Mouse (Mus musculus) gastrocnemius, postnatal 4 days (tissue): ENCODE measurements around the gene Zfp51. TPM values are rescaled to one million over a fixed set of nuclear protein-coding genes. Genes with fewer than 3 reads are reported as not detected.
A peak's percentile ranks its signal among the peaks of the same experiment; 100 is the strongest.
"Not testable (repeated sequence)": the region's sequence is repeated elsewhere in the genome, so short reads cannot be mapped to it uniquely, and the experiment has no call there.

Source experiments
- DNase-seq, 2 experiments: peaks; one replicate each; pipeline ENCODE4 v3.0.0; 2021 to 2022; ENCODE audit warnings: low spot score in 2 of 2, mixed read lengths in 2 of 2
- long read RNA-seq, 2 experiments: library from polyadenylated mRNA; stranded (forward); transcript quantifications; one replicate each; pipeline ENCODE4 v2.0.0; 2021
- total RNA-seq, 2 experiments: library from RNA; stranded (reverse); gene quantifications; 2 replicates each; pipeline ENCODE4 v1.2.3; 2021

Zfp51 gene
- 1 to 10 TPM; 4.9 to 5.6 TPM for total RNA-seq
- long read RNA-seq, experiment 1, transcript Zfp51-201 (5 exons, 2,574 nt): major isoform, 9 of 12 reads
- long read RNA-seq, experiment 1, partial matches to known transcripts: 1 of 12 reads
- long read RNA-seq, experiment 1, other reads (novel, unspliced or antisense): 2 of 12 reads
- long read RNA-seq, experiment 2, transcript Zfp51-201 (5 exons, 2,574 nt): major isoform, 6 of 8 reads
- long read RNA-seq, experiment 2, partial matches to known transcripts: 2 of 8 reads
- long read RNA-seq, experiment 2, other reads (novel, unspliced or antisense): 0 of 8 reads

DNA sequence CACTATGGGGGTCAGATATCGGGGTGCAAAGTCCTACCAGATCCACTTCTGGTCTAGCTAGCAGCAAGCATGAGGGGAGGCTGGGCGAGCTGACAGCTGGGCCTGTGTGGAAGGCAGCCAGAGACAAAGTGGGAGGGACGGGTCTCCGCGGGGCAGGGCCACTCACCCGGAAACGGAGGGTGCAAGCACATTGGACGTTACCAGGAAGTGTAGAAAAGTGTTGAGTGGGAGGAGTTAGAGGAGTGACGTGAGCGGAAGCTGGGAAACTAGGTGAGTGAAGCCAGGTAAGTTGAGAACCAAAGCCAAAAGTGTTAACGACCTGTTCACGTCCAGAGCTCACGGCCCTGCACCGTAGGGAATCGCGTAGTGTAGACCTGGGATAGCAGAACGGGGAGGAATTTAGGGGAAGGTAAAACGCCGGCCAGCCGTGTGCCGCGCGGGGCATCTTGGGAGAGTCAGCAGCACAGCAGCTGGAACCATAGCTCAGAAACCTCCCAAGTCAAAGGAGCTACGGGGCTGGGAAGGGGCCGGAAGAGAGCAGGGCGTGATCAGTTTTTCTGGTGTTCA, at the start of gene Zfp51:
Gene Zfp51 (plus strand): TSS at position 237 of the 567 bp plus-strand sequence.
- DNase-seq: peak; percentile 83 to 92

DNA sequence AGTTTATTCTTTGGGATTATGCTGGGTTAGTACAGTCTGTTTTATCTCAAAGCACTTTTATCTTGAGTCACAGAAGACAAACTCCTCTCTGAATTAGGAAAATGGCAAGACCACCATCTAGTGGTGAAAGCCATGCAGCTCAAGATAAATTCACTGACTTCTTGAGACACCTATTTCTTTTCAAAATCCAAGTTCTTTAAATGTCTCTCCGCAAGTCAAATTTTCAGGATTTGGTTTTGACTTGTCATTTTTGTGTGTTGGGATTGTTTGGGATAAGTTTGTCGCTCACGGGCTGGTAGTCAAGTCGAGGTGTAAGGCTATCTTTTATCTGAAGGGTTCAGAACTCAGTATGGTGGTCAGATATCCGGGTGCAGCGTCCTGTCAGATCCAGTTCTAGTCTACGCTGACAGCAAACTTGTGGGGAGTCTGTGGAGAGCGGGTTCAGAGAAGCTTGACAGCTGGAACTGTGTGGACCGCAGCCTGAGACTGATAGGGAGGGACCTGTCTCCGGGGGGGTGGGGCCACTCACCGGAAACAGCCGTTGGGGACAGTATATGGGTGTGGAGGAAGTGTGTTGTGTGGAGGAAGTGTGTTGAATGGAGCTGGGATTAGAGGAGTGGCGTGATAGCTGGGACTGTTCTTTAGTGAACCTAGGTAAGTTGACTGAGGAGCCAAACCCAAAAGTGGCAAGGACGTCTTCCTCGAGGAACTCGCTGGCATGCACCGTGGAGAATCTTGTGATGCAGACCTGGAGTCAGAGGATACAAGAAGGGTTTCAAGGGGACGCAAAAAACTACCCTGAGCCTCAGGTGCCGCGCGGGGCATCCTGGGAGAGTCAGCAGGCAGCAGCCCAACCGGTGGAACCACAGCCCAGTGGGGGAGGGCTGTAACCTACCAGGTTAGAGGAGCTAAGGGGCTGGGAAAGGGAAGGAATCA, 27.2 kb upstream of the Zfp51 start, which contains the start of gene Zfp54:
Gene Zfp54 (plus strand): TSS at position 564 of the 936 bp plus-strand sequence.
- peak; percentile 35 to 65 for DNase-seq

DNA sequence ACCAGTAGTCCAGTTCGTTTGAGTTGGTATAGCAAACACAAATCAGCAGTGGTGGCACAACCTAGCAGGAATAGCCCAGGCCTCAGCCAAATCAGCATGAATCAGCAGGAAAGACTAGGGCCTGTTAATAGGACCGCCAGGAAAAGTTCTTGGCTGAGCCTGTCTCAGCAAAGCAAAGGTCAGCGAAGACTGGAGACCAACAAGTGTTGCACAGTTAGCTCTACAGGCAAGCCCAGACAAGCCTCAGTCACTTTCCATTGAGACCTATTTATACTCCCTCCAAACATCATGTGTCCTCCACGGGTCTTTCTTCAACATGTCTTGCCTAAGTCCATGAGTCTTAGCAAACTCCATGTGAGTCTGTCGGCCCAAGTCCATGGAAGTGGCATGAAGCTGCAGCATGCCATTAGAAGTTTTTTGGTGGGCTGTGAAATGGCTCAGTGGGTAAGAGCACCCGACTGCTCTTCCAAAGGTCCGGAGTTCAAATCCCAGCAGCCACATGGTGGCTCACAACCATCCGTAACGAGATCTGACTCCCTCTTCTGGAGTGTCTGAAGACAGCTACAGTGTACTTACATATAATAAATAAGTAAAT, 11.3 kb upstream of the Zfp51 start:
- DNase-seq: not testable (repeated sequence)

DNA sequence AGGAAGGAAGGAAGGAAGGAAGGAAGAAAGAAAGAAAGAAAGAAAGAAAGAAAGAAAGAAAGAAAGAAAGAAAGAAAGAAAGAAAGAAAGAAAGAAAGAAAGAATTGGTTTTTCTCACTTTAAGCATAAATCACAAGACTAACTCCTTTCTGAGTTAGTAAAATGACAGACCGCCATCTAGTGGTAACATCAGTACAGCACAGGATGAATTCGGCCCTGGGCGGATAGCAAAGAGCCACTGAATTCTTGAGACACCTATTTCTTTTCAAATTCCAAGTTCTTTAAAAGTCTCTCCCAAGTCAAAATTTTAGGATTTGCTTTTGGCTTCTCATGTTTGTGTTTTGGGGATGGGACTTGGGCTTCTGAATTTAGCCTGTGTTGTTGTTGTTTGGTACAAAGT, 505 bp upstream of the Zfp51 start:
- DNase-seq: peak; percentile 19 to 66

DNA sequence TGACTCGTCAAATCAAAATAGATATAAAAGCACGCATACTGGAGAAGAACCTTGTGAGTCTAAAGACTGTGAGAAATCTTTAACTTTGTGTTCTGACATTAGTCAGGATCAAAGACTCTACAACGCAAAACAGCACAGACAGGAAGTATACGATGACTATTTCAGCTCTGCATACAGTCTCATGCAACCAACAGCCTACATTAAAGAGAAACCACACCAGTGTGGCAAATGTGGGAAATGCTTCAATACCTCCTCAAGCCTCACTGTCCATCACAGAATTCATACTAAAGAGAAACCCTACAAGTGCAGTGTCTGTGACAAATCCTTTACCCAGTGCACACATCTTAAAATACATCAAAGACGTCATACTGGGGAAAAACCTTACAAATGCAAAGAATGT, 13.4 kb downstream of the Zfp51 start:
- no peak for DNase-seq

DNA sequence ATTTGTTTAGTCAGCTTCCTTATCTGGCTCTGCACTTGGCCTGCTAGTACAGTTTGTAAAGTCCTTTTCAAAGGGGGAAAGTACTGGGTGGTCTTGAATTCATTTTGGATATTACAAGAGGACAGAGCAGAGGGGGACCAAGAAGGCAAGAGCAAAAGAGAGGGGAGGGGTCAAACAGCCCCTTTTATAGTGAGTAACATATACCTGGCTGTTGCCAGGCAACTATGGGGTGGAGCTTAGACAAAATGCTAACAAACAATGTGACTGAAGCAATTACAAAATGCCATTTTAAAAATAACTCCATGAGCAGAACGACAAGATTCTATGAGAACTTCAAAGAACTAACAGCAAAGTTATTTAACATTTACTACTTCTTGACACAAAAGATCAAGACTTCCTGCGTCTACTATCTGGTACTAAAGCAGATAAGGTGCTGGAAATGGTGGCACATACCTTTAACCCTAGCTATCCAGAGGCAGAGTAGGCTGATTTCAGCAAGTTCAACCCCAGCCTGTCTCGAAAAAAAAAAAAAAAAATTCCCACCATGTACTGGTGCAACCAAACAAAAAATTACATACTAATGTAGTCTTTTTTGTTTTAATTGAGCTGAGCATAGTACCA, 22.0 kb downstream of the Zfp51 start:
- no peak for DNase-seq

DNA sequence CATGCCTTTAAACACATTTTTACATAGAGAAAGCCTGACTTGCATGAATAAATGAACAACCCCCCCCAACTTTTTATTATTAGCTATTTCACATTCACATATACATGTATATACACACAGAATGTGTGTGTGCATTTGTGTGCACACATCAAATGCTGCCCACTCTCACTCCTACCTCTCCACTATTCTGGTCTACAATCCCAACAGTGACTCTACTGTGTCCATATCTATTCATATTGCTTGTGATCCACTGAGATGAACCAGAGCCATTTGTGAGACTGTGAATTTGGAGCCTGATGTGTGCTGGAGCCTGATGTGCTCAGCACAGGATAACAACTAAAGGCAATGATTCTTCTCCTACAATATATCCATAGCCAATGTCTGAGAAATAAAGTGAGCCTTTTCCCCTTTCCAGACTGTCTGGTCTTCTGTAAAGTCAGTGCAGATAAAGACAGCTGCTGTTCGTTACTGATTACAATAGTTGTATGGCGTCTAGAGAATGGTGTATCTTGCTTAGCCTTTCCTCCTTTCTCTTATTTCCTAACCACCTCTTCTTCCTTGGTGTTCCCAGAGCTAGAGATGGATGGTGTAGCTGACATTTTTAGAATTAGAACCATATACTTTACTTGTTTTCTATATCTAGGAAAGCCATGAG, 22.6 kb downstream of the Zfp51 start:
- DNase-seq: no peak

DNA sequence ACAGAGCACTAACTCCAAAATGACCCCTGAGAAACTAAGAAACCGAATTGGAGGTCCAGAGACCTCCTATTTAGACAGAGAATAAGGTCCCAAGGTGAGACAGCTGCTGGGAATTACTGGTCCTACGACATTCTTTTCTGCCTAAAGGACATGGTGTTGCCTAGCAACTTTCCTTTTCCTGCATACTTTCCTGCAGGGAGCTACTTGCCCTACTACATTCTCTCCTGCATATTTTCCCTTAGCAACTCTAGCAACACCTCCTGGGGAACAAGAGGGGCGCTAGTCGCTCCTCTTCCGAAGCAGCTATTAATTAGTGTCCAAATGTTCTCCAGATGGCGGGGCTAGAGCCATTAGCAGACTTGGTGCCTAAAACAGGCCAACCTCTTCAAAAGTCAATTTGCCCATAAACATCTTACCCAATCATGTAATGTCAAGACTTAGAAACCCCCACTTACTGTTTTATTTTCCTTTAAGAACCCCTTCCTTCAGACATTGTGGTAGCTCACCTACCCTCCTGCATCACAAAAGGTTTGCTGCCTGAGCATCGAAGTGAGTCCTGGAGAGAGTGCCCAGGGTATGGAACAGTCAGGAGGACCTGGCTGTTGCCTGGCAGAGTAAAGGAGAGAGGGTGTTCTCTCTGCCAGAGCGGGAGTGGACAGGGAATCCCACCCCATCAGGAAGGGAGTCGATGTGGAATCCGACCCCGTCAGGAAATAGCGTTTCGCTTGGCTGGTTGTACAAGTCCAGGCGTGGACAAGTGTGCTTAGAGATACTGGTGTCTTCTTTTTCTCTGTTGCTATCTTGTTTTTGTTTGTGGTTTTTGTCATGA, 23.4 kb downstream of the Zfp51 start:
- DNase-seq: no peak

DNA sequence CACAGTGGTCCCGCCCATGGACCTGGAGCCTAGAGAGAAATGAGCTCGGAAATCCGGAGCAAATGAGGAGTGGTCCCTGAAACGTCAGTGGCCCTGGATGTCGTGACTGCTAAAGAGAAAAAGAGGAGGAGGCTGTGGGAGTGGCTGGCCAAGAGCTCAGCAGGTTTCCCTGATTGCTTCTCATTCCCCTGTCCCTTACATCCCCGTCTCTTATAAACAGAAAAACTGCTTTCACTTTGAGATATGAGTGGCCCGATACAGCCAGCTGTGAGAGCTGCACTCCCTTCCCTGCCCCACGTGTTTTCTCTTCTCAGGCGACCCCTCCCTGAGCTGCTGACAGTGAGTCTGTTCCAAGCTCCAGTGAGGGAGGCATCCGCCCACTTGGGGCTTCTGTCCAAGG, 24.6 kb downstream of the Zfp51 start:
- DNase-seq: not testable (repeated sequence)

DNA sequence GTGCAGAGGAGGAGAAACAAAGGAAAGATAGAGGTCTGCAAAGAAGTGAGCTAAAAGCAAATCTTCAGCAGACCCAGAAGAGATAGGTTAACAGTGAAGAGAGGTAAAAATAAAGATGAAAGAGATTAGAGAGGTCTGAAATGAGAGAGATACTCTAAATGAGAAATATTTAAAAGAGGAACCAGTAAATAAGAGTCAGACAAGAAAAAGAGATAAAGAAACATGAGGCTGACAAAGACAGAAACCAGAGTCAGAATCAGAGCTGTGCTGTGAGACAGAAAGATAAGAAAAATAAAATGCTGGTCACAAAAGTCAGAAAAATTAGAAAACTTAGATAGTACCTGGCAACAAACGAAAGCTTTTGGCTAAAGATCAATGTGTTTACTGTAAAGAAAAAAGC, 25.1 kb downstream of the Zfp51 start:
- not testable (repeated sequence) for DNase-seq

DNA sequence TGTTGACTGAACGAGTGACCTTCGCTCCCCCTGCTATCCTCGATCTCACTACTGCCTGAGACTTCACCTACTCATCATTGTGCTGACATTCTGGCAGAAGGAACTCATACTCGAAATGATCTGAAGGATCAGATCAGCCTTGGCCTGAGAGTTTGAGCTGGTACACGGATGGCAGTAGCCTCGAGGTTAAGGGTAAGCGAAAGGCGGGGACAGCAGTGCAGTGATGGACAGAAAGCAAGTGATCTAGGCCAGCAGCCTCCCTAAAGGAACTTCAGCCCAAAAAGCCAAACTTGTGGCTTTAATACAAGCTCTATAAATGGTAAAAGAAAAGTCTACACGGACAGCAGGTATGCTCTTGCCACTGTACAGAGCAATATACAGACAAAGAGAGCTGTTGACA, 26.2 kb downstream of the Zfp51 start:
- DNase-seq: not testable (repeated sequence)

DNA sequence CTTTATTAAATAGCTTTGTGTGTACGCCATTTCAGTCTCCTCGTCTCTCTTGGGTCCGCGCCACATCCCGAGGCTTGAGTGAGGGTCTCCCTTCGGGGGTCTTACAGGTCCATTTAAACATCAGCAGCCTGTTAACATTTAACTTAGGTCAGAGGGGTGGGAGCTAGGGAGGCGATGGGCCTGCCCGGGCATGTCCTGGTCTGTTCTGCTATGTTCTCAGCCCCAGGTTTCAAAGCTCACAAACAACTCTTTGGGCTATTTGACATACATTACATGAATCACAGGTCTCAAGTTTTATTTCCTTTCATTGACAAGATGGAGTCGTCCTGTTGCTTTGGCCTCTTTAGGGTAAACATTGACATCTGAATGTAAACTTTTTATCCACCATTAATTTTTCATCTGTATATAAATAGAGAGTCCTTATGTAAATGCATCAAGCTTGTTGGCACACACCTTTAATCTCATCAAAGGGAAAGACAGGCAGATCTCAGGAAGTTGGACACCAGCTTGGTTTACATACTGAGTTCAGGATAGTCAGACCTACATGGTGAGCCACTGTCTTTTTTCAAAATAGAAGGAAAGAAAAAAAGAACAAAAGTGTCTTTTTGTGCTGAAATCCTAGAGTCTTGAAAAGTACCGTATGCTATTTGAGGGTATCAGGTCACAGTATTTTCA, 28.1 kb downstream of the Zfp51 start:
- not testable (repeated sequence) for DNase-seq

DNA sequence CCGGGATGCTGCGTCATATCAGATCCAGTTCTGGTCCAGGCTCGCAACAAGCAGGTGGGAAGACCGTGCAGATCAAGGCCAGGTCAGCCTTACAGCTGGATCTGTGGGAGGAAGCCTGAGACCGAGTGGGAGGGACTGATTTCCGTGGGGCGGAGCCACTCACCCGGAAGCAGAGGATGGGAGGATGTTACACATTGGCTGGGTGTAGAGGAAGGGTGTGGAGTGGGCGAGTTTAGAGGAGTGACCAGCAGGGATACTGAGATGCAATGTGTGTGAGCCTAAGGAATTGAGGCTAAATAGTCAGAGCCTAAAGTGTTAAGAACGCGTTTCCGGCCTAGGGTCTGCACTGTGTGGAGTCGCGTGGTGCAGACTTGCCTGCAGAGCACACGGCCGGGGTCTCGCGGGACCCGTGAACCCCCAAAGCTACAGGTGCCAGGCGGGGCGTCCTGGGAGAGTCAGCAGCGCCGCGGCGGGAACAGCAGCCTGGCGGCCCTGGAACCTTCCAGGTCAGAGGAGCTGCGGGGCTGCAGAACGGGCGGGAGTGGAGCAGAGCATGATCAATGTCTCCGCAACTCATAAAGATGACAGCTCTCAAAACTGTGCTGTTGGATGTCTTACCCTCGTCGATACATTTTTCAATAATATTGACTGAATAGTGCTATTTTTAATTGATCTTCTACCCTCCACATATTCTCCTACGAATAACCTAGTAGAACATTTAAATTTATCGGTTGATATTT, 38.8 kb downstream of the Zfp51 start, which contains the start of gene Zfp53:
Gene Zfp53 (plus strand): TSS at position 239 of the 740 bp plus-strand sequence.
- peak; percentile 61 to 83 for DNase-seq

DNA sequence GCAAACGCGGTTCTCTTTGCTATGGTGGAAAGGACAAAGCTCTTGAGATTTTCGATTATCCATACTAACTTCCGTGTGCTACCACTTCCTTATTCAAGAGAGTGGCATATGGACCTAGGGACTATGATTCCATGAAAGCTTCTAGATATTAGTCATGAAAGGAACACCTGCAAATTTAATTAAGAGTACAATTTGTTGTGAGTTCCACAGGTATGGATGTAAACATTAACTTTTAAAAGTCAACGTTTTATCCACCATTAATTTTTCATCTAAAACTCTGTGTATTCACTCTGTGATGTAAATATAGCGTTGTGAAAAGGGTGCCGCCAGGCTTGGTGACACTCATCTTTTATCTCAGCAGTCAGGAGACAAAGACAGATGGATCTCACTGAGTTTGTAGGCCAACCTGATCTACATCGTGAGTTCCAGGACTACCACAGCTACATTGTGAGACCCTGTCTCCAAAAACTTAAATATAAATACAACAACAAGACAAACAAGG, 39.4 kb downstream of the Zfp51 start:
- DNase-seq: no peak

DNA sequence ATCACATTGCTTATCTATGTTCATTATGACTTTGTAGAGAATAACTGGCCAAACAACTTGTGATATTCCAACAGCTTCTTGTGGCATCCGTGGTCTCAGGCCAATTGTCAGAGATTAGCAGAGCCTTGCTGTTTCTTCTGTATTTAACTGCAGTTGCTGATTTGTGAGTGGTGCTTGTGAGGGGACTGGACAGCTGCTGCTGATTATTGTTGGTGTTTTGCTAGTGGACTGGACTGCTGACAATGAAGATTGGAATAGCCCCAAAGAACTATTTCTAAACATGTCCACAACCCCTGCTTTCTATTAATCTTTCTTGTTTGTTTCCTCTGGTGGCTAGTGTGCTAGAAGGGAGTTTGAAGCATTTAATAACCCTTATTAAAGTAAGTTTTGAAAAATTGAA, 51.2 kb downstream of the Zfp51 start:
- no peak for DNase-seq

DNA sequence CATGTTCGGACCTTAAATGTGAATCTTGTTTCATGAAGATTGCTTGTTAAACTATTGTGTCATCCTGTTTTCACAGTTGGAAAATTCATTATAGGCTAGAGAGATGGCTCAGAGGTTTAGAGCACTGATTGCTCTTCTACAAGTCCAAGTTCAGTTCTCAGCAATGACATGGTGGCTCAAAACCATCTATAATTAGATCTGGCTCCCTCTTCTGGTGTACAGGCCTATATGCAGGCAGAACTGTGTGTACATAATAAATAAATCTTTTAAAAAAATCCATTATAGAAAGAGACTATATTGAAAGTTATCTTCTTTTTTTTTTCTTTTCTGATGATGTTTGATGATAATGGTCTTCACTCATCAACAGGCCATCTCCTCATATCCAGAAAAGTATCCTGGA, 54.4 kb downstream of the Zfp51 start:
- no peak for DNase-seq

DNA sequence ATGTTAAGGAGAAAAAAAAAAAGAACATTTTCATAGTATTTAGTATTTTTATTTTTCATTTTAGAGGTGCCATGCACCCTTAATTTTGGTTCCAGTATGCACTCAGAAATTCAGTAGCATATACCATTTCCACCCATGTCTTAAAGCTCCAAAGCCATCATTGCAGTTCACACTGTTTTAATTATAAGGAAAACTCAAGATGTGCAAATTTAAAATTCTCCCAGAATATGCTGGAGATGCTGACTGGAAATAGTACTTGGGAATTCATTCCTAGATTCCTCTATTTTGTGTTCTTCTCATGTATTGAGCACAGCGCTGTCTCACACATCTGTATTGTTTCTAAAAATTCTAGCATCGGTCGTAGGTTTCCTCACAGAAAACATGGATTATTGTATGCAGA, 56.1 kb downstream of the Zfp51 start:
- no peak for DNase-seq

DNA sequence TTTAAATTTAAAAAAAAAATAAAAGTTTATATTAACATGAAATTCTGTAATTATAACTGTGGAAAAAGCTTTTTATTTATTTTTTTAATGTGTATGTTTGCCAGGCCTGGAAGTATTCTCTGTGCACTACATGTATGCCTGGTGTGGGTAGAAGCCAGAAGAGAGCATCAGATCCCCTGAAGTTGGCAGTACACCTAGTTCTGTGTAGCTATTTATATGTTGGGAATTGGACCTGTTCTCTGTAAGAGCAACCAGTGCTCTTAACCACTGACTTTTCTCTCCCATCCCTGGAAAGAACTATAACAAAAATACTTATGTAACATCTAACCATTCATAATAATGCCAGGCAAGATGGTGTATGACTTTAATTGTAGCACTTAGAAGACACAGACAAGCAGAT, 59.6 kb downstream of the Zfp51 start:
- DNase-seq: no peak
